Mouse (Mus musculus) urinary bladder, postnatal 4 days (tissue): Measurements from ENCODE around the gene 4932438A13Rik.

Experiments
- DNase-seq, 2 experiments: peaks; one replicate each; pipeline ENCODE4 v3.0.0; 2021 to 2022; ENCODE audit warnings: low spot score in 2 of 2

Gene 4932438A13Rik

GRCm38 (mm10) chr3:36862721-36863275 lies at the start of gene 4932438A13Rik:
TSS of gene 4932438A13Rik (plus strand) at chr3:36863104.
- peak; percentile 96 to 99 for DNase-seq

DNA sequence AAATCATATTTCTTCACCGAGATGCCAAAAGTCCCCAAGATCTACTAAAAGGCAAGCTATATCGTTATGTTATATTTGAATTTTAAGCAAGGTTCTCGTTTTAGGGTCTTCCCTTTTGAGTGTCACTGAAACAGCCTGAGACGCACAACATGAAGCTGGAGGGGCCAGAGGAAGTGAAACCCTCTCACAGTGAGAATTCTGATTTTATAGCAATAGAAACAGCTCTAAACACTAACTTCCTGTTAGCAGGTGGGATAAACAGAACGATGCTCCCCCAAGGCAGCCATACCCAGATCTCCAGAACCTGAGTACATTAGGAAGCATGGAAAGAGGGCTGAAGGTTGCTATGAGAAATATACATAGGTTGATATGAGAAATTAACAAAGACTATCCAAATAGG lies 46.3 kb upstream of the 4932438A13Rik start:
- DNase-seq, result no peak

GRCm38 (mm10) chr3:36819402-36819801 lies 43.5 kb upstream of the 4932438A13Rik start:
- DNase-seq, result no peak

DNA sequence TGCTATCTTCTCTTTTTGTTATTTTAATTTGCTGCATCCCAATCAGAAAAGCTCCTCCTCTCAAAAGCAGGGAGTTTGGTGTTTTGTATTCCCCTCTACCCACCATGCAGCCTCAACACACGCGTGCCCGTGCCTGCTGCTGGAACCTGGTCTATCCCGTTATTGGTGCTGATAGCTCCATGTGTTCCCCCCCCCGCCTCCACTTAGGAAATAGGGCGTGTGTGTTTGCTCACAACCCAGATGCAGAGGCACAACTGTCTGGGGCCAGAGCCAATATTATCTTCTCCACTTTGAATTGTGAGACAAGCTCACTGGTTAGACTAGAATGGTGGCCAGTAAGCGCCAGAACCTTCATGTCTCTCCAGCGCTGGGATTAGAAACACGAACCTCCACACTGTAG lies 41.9 kb upstream of the 4932438A13Rik start:
- no peak for DNase-seq

GRCm38 (mm10) chr3:36825098-36825497 lies 37.8 kb upstream of the 4932438A13Rik start:
- DNase-seq, result no peak

DNA sequence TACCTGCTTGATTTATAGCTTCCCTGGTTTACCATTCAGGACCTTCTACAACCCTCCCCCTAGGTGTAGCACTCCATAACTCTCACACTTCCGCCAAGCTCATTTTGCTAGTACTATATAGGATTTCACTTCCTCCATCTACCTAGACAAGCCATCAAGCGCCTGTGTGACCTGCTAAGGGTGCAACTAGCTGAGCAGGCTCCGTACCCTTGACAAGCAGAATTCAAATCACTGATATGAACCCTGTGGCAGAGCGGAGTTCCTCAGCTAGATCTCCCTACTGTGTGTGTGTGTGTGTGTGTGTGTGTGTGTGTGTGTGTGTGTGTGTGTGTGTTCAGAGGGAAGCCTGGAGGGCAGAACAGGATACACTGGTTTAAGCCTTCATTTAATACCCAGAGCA lies 37.4 kb upstream of the 4932438A13Rik start:
- no peak for DNase-seq

DNA sequence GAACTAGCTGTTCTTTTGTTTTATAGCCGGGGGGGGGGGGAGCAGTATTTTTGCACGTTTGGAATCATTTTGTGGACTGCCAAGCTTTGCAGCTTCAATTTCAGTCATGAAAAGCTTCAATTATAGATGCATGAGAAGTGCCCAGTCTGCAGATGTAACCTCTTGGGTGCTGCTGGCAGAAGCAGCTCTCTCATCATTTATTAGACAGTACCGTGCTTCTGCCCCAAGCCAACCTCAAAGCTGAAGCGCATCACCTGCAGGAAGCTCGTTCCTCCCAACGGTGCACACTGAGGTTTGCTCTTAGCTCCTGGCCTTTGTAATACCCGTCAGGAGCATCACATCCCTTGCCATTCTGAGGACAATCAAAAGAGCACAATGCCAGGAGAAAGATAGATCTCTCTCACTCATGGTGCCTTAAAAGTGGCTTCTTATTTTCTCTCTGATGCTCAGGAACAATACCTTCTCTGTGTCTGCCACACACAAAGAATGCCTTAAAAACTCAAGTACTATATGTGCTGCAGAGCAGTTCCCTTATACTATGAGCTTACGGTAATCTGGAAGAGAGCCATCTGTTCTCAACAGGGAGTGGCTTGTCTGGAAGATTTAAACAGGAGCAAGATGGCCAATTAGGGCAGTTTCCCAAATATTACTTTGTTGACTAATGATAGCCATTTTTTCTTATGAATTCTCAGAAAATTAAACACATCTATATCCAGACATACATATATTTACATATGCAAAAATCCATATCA lies 35.5 kb upstream of the 4932438A13Rik start:
- DNase-seq, result no peak

GRCm38 (mm10) chr3:36830218-36830617 lies 32.7 kb upstream of the 4932438A13Rik start:
- DNase-seq, result no peak

DNA sequence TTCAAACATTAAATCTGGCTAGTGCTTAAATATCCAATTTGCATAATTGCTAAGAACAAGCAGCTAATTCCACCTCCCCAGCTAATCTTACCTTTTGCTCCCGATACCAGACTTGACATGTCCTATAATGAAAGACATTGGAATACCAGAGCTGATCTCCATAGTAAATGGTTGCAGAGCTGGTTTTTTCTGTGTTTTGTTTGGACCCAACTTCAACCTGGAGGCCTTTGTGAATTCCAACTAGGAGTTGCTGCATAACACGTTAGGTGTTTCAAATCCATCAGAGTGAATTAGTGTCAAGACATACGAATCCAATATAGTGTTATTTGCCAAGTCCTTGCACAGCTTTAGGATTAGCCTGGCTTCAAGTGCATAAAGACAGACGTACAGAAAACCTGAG lies 28.5 kb upstream of the 4932438A13Rik start:
- DNase-seq, result no peak

DNA sequence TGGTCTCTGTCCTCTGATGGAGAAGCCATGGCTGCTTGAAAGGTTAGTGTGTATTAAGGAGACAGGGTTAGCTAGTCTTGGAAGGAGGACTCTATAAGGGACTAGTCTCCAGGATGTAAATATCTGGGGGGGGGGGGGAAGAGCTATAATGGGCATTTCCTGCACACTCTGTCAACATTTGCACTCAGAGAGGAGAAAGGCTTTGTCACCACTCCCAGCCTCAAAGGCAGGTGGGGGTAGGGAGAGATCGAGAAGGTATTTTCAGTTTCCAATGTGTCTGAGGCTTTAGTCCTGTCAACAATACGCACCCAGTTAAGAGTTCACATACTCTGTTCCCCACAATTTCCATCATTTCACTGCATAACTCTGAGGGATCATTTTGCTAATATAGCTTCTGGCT lies 28.1 kb upstream of the 4932438A13Rik start:
- no peak for DNase-seq

DNA sequence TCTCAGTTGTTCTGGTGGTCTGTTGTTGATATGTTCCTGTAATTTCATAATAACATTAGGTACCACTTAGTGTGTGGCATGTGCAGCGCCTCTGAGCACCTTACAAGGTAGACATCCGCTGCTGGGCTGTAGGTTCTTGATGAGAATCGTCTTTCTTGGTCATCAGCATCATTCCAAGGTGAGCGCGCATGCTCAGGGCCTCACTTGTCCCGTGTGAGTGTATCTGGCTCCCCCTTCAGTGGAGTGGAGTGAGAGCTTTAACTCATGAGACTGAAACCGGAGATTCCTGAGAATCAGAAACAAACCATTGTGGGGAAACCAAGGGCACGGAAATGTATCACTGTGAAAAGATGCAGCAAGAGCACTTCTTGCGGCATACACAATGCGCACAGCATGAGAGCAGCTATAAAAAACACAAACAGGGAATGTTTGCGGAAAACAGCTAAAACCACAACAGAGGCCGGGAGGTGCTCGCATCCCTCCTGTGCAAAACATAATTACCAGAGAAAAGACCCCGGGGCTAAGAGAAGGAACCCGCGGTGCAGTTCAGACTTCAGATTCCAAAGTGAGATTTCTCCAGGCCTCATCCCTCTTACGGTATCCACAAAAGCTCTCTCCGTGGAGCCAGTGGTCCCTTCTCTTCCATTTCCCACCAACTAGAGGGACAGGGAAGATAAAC lies 27.2 kb upstream of the 4932438A13Rik start:
- DNase-seq, result no peak

DNA sequence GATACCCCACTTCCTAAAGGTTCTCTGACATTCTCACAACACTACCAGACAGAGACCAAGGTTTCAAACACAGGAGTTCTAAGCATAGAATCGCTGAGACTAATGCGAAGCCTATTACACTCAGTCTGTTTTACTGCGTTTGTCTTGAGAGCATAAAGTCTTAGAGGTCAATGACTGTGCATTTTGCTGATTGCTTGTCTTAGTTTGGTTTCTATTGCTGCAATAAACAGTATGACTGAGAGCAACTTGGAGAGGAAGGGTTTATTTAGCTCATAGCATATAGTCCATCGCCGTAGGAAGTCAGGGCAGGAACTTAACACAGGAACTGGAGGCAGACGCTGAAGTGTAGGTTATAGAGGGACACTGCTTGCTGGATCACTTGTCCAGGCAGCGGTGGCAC lies 26.1 kb upstream of the 4932438A13Rik start:
- DNase-seq, result no peak

DNA sequence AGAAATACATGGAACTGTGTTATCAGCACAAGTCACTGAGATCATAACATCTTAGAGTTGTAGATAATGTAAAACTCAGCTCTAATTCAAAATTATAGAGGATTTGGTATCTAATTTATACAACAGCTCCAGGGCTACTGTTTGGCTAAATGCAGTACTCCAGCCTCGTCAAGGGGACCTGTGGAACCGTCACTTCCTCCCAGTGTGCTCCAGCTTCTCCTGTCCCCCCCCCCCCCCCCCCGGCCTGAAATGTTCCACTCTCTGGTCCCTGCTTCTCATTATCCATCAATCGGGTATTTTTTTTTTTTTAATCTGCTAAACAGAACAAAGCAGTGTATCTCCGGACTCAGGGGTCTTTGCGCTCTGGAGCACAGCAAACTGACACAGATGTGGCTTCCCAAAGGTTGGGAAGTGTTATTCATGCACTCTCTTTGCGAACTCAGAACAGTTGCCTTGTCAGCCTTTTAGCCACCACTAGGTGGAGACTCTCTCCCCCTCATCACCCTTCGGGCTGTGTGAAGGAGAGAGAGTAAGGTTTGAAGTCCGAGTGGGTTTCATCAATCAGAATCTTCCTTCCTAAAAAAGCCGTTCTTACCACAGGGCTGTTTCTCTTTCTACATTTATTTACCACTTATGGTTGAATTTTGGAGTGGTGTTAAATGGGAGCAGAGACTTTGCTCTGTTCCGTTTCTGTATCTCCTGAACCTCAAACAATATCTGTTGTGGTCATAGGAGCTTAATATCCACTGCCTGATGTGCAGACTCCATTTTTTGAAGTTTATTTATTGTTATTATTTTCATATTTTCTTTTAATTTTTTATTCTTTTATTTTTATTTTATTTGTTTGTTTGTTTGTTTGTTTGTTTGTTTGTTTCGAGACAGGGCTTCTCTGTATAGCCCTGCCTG lies 22.0 kb upstream of the 4932438A13Rik start:
- peak; percentile 29 to 65 for DNase-seq

GRCm38 (mm10) chr3:36853733-36854440 lies 9.0 kb upstream of the 4932438A13Rik start:
- no peak for DNase-seq

- no peak for DNase-seq
Measured at GRCm38 (mm10) chr3:36861411-36862410, 1.2 kb upstream of the 4932438A13Rik start.

DNA sequence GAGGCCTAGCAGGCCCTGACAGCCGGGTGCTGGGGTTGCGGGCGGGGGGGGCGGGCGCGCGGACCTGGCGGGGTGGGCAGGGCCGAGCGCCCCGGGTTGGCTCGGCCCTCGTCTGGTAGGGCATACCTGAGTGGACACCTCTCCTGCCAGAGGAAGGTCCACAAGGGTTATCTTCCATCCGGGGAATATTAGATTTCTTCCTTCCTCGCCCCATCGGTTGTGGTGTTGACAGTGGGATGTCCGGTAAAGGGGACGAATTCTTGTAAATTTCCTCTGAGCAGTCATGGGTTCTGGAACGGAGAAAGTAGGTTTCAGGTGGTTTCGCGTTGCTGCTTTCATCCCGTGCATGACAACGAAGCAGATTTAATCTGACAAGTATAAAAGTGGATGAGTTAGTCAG lies 523 bp downstream of the 4932438A13Rik start:
- DNase-seq, result no peak

DNA sequence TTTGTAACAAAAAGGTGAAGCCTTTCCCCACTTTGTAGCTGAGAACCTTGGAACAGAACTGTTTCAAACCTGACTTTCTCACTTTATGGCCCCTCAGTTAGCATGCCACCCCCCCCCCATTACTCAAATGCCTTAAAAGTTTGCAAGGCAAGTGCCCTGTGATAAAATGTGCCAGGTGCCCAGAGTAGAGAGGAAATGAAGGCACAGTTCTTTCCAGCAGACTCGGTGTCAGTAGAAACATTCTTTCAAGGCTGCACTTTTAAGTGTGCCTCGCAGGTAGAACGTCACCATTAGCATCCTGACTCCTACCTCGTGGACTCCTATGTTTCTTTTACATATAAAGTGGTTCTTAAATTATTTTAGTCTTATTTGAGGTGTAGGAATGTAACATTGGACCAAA lies 977 bp downstream of the 4932438A13Rik start:
- no peak for DNase-seq

GRCm38 (mm10) chr3:36864466-36864865 lies 1.6 kb downstream of the 4932438A13Rik start:
- no peak for DNase-seq

- DNase-seq, result no peak
Measured at GRCm38 (mm10) chr3:36905372-36905771, 42.5 kb downstream of the 4932438A13Rik start.

GRCm38 (mm10) chr3:36917832-36918231 lies 54.9 kb downstream of the 4932438A13Rik start:
- no peak for DNase-seq
